Mouse (Mus musculus): ENCODE measurements around the gene Amigo1. TPM values are rescaled to one million over a fixed set of nuclear protein-coding genes. Genes with fewer than 3 reads are reported as not detected.
A peak's percentile ranks its signal among the peaks of the same experiment; 100 is the strongest.

Amigo1 gene
- total and polyA plus RNA-seq, 2 experiments from 2014 or later = 11.3 to 36.6 TPM

DNA sequence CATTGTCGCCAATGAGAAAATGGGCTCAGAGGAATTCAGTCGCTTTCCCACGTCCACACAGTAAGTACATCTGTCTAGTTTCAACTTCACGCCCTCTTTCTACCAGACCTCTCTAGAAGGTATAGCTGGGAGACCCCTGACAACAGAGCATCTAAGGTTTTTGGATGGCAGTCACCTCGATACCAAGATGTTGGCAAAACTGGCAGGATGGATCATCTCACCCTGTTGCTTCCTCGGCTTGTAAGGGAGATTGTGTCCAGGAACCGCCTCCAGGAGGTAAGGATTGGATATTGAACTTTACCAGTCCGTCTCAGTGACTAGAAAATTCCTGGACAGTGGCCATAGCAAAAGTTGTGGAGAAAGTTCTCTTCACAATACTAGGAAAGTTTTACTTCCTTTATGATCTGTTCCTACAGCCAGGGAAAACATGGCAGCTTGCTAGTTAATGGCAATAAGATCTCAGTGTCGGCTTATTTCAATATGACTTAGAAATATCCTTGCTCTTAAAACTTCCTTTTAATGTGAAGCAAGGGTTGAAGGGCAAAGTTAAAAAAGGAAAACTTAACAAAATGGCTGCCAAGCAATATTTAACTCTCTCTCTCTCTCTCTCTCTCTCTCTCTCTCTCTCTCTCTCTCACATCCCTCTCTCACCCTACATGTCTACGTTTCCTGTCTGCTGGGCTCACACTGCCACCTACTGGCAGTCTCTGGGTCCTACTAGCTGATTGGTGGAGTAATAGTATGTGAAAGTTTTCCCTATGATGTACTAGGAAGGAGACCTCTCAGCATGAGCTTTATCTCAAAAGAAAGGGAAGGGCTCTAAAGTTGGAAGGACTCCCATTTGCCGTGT, 38.5 kb upstream of the Amigo1 start:
- no peak overlapping the region for H3K4me3 ChIP-seq (ENCODE audit: low read length)
- H3K4me2 ChIP-seq (ENCODE audit: low read depth, low read length) = no peak overlapping the region
- TF ChIP-seq CTCF (IDR thresholded peaks at IDR 0.05; ENCODE audit: low read depth) = peak; percentile 96
- no peak overlapping the region for H3K27ac ChIP-seq
- WGBS = 62% methylated on average over 11 of the region's 11 CpGs
- no peaks in the 10 kb centered on the region for H3K9me3 ChIP-seq (ENCODE audit: low read length)
- no peaks in the 10 kb centered on the region for H3K27me3 ChIP-seq (ENCODE audit: insufficient read depth, low read length)
- no peak overlapping the region for H3K9ac ChIP-seq (replicated peaks; ENCODE audit: low read length)
- ATAC-seq = peak; percentile 71
- peak; percentile 93 for DNase-seq (ENCODE audit: low spot score)
- H3K4me1 ChIP-seq (ENCODE audit: insufficient read depth, low read length) = no peaks in the 10 kb centered on the region; the same call in 1 of the 2 replicates
- H3K36me3 ChIP-seq (ENCODE audit: insufficient read depth, low read length) = no peaks in the 10 kb centered on the region; the same call in 1 of the 2 replicates

DNA sequence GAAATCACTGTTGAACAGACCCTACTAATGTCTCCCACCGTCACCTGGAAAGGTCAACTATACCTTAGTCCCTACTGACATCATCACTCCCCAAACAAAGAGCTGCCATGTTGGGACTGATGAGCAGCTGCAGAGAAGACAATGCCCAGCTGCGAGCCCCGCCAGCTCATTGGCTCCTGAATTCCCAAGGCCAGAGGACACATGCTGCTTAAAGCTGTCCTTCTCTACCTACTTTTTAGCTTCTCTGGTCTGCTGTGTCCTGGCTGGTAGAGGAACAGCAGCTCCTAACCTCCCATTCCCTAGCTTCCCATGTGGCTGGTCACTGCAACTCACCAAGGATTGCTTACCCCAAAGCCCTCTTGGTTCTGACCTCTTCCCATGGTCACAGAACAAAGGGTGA, 33.8 kb upstream of the Amigo1 start:
- WGBS = 85% methylated on average over 3 of the region's 3 CpGs
- DNase-seq (ENCODE audit: low spot score) (no peak), ATAC-seq (no peak)
- Histone ChIP-seq H3K4me2 (ENCODE audit: low read depth, low read length) (no peak overlapping the region), H3K27ac (no peak overlapping the region), H3K9ac (replicated peaks; ENCODE audit: low read length) (no peak overlapping the region), H3K4me3 (ENCODE audit: low read length) (no peak overlapping the region), H3K36me3 (ENCODE audit: insufficient read depth, low read length) (no peaks in the 10 kb centered on the region; the same call in 1 of the 2 replicates), H3K27me3 (ENCODE audit: insufficient read depth, low read length) (no peaks in the 10 kb centered on the region), H3K4me1 (ENCODE audit: insufficient read depth, low read length) (no peaks in the 10 kb centered on the region), H3K9me3 (ENCODE audit: low read length) (no peaks in the 10 kb centered on the region)
- no peak for TF ChIP-seq CTCF (IDR thresholded peaks at IDR 0.05; ENCODE audit: low read depth)

DNA sequence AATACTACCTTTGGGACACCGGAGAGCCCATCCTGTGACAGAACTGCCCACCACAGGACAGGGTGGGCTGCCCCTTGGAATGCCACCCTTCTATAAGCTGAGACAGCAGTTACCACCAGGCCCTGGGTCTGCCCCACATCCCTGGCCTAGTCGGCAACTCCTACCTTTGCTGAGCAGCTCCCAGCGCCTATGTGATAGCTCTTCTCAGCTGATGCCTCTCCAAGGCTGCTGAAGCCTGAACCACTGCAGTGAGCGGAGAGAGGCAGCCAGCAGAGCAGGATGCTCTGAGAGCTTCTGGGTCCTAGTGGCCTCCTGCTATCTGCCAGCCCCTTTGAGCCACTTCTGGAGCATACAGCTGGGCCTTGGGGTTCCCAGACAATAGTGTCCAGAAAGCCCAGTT, 31.5 kb upstream of the Amigo1 start, which contains the start of gene Gpr61:
TSS of gene Gpr61 (minus strand) at position 227 of the 400 bp plus-strand sequence.
- peak within 1 kb of the TSS; percentile 56 for H3K9ac ChIP-seq (replicated peaks; ENCODE audit: low read length)
- no peaks in the 10 kb centered on the region; the same call in 1 of the 2 replicates for H3K36me3 ChIP-seq (ENCODE audit: insufficient read depth, low read length)
- ATAC-seq = peak; percentile 68
- no peak for TF ChIP-seq CTCF (IDR thresholded peaks at IDR 0.05; ENCODE audit: low read depth)
- H3K9me3 ChIP-seq (ENCODE audit: low read length) = no peaks in the 10 kb centered on the region
- no peaks in the 10 kb centered on the region for H3K27me3 ChIP-seq (ENCODE audit: insufficient read depth, low read length)
- peak; percentile 76 for DNase-seq (ENCODE audit: low spot score)
- 34% methylated on average over 4 of the region's 4 CpGs for WGBS
- peak within 1 kb of the TSS; percentile 77 for H3K27ac ChIP-seq
- H3K4me2 ChIP-seq (ENCODE audit: low read depth, low read length) = peak within 1 kb of the TSS; percentile 53
- H3K4me3 ChIP-seq (ENCODE audit: low read length) = peak within 1 kb of the TSS; percentile 39
- H3K4me1 ChIP-seq (ENCODE audit: insufficient read depth, low read length) = 0 out of 2 replicates have a peak, but pooled peaks cover 6% of the 10 kb centered on the region

DNA sequence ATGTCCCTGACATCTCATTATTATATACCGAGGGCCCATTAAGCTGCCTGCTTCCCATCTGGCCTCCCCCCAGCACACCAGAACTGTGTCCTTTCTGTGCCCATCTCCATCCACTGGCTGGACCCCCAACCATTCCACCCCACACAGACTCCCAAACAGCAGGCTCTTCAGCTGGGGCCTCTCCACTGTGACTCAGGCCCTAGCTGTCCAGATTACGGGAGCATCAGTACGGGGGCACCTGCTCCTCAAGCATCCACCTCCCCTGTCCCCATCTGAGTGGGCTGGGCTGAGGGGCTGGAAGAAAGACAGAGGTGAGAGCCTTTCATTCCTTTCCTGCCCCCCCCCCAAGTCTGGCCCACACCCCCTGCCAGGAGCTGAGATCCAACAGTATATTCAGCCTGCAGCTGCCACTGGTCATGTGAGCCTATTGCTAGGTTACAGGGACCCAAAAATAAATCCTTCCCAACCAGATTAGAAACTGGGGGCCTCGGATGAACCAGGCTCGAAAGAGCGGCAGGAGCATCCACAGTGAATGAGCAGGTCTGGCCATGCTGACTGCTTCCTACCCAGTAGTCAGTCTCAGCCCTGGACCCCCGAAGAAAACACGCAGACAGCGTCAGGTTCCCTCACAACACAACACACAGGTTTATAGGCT, 27.6 kb upstream of the Amigo1 start:
- Histone ChIP-seq H3K9ac (replicated peaks; ENCODE audit: low read length) (0 out of 2 replicates have a peak overlapping the region, but pooled peaks have one; percentile 21), H3K4me3 (ENCODE audit: low read length) (no peak overlapping the region), H3K36me3 (ENCODE audit: insufficient read depth, low read length) (no peaks in the 10 kb centered on the region), H3K9me3 (ENCODE audit: low read length) (no peaks in the 10 kb centered on the region), H3K27ac (peak overlapping the region; percentile 74), H3K4me1 (ENCODE audit: insufficient read depth, low read length) (0 out of 2 replicates have a peak, but pooled peaks cover 6% of the 10 kb centered on the region), H3K27me3 (ENCODE audit: insufficient read depth, low read length) (no peaks in the 10 kb centered on the region), H3K4me2 (ENCODE audit: low read depth, low read length) (no peak overlapping the region)
- TF ChIP-seq CTCF (IDR thresholded peaks at IDR 0.05; ENCODE audit: low read depth) = no peak
- peak; percentile 44 for DNase-seq (ENCODE audit: low spot score)
- peak; percentile 53 for ATAC-seq
- 39% methylated on average over 9 of the region's 9 CpGs for WGBS

DNA sequence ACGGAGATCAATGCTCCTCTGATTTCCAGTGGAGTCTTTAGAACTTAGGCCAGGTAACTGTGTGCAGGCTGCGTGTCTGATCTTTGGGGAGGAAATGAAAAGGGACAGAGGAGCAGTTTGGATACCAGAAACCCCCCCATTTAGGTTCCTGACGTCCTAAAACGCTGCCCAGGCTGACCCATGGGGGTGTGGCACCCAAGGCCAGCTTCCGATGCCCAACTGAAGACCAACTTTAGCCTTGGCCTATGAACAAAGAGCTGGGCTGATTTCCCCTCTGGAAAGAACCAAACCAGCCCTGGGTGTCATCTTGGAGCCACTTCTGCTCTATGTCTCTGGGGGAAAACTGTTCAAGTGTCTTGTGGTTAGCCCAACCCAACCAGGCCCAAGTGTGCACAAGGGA, 22.0 kb upstream of the Amigo1 start:
- TF ChIP-seq CTCF (IDR thresholded peaks at IDR 0.05; ENCODE audit: low read depth) = no peak
- Histone ChIP-seq H3K4me1 (ENCODE audit: insufficient read depth, low read length) (peaks cover 12% of the 10 kb centered on the region; the same call in 1 of the 2 replicates), H3K27me3 (ENCODE audit: insufficient read depth, low read length) (no peaks in the 10 kb centered on the region), H3K36me3 (ENCODE audit: insufficient read depth, low read length) (no peaks in the 10 kb centered on the region), H3K9ac (replicated peaks; ENCODE audit: low read length) (no peak overlapping the region), H3K4me3 (ENCODE audit: low read length) (no peak overlapping the region), H3K9me3 (ENCODE audit: low read length) (no peaks in the 10 kb centered on the region), H3K4me2 (ENCODE audit: low read depth, low read length) (no peak overlapping the region), H3K27ac (no peak overlapping the region)
- DNase-seq (ENCODE audit: low spot score) = no peak
- no peak for ATAC-seq
- WGBS = 66% methylated on average over 5 of the region's 5 CpGs

DNA sequence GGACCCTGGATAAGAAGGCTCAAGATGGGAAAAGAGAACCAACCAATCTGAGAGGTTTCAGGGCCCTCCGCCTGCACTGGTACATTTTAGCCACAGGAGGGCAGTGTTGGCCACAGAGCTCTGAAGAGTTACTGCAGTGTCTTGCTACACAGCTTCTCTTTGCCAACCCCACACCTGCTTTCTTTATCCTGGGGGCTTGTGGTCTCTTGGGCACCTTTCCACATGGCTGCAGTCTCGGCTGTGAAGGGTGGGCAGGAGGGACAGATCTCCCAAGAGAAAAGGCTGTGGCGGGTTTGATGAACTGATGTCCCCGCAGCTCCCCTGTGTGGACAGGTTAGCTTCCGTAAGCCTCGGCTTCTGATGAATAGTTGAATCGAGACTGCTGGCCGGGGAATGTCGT, 21.3 kb upstream of the Amigo1 start:
- H3K9ac ChIP-seq (replicated peaks; ENCODE audit: low read length) = no peak overlapping the region
- no peaks in the 10 kb centered on the region for H3K27me3 ChIP-seq (ENCODE audit: insufficient read depth, low read length)
- H3K4me2 ChIP-seq (ENCODE audit: low read depth, low read length) = peak overlapping the region; percentile 48
- H3K36me3 ChIP-seq (ENCODE audit: insufficient read depth, low read length) = no peaks in the 10 kb centered on the region
- DNase-seq (ENCODE audit: low spot score) (peak; percentile 92), ATAC-seq (peak; percentile 75)
- peak overlapping the region; percentile 10; the same call in 1 of the 2 replicates for H3K4me3 ChIP-seq (ENCODE audit: low read length)
- peak; percentile 98 for TF ChIP-seq CTCF (IDR thresholded peaks at IDR 0.05; ENCODE audit: low read depth)
- peaks cover 12% of the 10 kb centered on the region; the same call in 1 of the 2 replicates for H3K4me1 ChIP-seq (ENCODE audit: insufficient read depth, low read length)
- 14% methylated on average over 9 of the region's 9 CpGs for WGBS
- H3K9me3 ChIP-seq (ENCODE audit: low read length) = no peaks in the 10 kb centered on the region
- 0 out of 2 replicates have a peak overlapping the region, but pooled peaks have one; percentile 16 for H3K27ac ChIP-seq

All from hindbrain, postnatal 0 days (tissue).